Mouse (Mus musculus) heart, adult 2 months (tissue): ENCODE results near the gene Pou6f1.
A peak's percentile ranks its signal among the peaks of the same experiment; 100 is the strongest.

Source experiments
- CTCF ChIP-seq: fragments of 200-600 bp; IDR thresholded peaks from 2 replicates; pipeline ENCODE4 v1.8.1; 2022; ENCODE audit warnings: antibody characterized with exemption, mild to moderate bottlenecking, moderate library complexity
- EP300 ChIP-seq: fragments of 200-500 bp; IDR thresholded peaks from 2 replicates; pipeline ENCODE4 v1.6.1; 2011; ENCODE audit warnings: low read depth, low read length, control low read depth; ENCODE audit not compliant: insufficient read depth
- POLR2A ChIP-seq: fragments of 200-500 bp; IDR thresholded peaks from 2 replicates; pipeline ENCODE4 v1.6.1; 2011; ENCODE audit warnings: mild to moderate bottlenecking, low read depth, low read length, control low read depth; ENCODE audit not compliant: insufficient read depth

DNA sequence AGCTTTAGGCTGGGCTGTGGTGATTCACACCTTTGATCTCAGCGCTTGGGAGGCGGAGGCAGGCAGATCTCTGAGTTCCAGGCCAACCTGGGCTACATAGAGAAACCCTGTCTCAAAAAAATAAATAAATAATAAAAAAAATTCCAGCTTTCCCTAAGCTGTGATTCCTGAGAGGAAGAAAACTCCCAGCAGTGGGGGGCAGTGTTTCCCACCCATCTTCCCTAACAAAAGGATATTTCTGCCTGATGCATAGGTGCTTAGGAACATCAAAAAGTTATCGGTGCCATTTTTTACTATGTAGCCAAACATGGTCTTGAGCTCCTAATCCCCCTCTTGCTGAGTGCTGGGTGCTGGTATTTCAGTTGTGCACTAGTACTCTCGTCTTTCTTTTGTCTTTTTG lies 49.5 kb downstream of the Pou6f1 start:
- TF ChIP-seq POLR2A (no peak), CTCF (peak; percentile 31), EP300 (no peak)
